Mouse (Mus musculus) heart, adult 18-20 months (tissue): Measurements from ENCODE around the gene Ccni. TPM values are rescaled to one million over a fixed set of nuclear protein-coding genes. Genes with fewer than 3 reads are reported as not detected.

ENCODE experiments used
- DNase-seq, 2 experiments: peaks; one replicate each; pipeline ENCODE4 v3.0.0; 2021 to 2022; ENCODE audit warnings: mixed read lengths in 1 of 2
- long read RNA-seq, 2 experiments: library from polyadenylated mRNA; stranded (forward); transcript quantifications; one replicate each; pipeline ENCODE4 v2.0.0; 2021
- total RNA-seq, 2 experiments: library from RNA; stranded (reverse); gene quantifications; 2 replicates each; pipeline ENCODE4 v1.2.3; 2021

The Ccni gene
- 100 to 1,000 TPM; 154 to 176 TPM for total RNA-seq
- long read RNA-seq, experiment 1, transcript Ccni-201 (7 exons, 2,804 nt): major isoform, 20 of 29 reads
- long read RNA-seq, experiment 1, partial matches to known transcripts: 1 of 29 reads
- long read RNA-seq, experiment 1, other reads (novel, unspliced or antisense): 8 of 29 reads
- long read RNA-seq, experiment 2, transcript Ccni-201 (7 exons, 2,804 nt): major isoform, 9 of 15 reads
- long read RNA-seq, experiment 2, partial matches to known transcripts: 1 of 15 reads
- long read RNA-seq, experiment 2, other reads (novel, unspliced or antisense): 5 of 15 reads

- DNase-seq: peak; percentile 96 to 97
Measured at GRCm38 (mm10) chr5:93206109-93207005, at the start of gene Ccni, which contains the start of gene 2010109A12Rik. Gene Ccni, minus strand, starts transcription at chr5:93206495. Gene 2010109A12Rik, plus strand, starts transcription at chr5:93206518.

GRCm38 (mm10) chr5:93255759-93256265, 49.5 kb upstream of the Ccni start:
- DNase-seq: no peak

- DNase-seq: peak; percentile 87 to 91
Measured at GRCm38 (mm10) chr5:93251001-93251760, 44.9 kb upstream of the Ccni start.

- no peak for DNase-seq
Measured at GRCm38 (mm10) chr5:93249940-93250578, 43.8 kb upstream of the Ccni start.

- DNase-seq: no peak
Measured at GRCm38 (mm10) chr5:93245280-93245679, 39.0 kb upstream of the Ccni start.

GRCm38 (mm10) chr5:93239590-93240544, 33.6 kb upstream of the Ccni start:
- DNase-seq: no peak

- no peak for DNase-seq
Measured at GRCm38 (mm10) chr5:93236541-93236940, 30.2 kb upstream of the Ccni start.

- DNase-seq: no peak
Measured at GRCm38 (mm10) chr5:93235888-93236287, 29.6 kb upstream of the Ccni start.

- DNase-seq: no peak
Measured at GRCm38 (mm10) chr5:93234605-93235004, 28.3 kb upstream of the Ccni start.

GRCm38 (mm10) chr5:93234130-93234529, 27.8 kb upstream of the Ccni start:
- no peak for DNase-seq

- no peak for DNase-seq
Measured at GRCm38 (mm10) chr5:93232838-93233237, 26.5 kb upstream of the Ccni start.

- no peak for DNase-seq
Measured at GRCm38 (mm10) chr5:93231721-93232120, 25.4 kb upstream of the Ccni start.

- DNase-seq: no peak
Measured at GRCm38 (mm10) chr5:93229527-93229926, 23.2 kb upstream of the Ccni start.

GRCm38 (mm10) chr5:93227157-93227556, 20.9 kb upstream of the Ccni start:
- no peak for DNase-seq

- DNase-seq: no peak
Measured at GRCm38 (mm10) chr5:93224549-93224948, 18.3 kb upstream of the Ccni start.

GRCm38 (mm10) chr5:93221661-93222060, 15.4 kb upstream of the Ccni start:
- peak; percentile 59 to 68 for DNase-seq

- DNase-seq: no peak
Measured at GRCm38 (mm10) chr5:93218375-93218774, 12.1 kb upstream of the Ccni start.

- DNase-seq: no peak
Measured at GRCm38 (mm10) chr5:93207555-93207954, 1.3 kb upstream of the Ccni start.

GRCm38 (mm10) chr5:93207006-93207348, 682 bp upstream of the Ccni start:
- no peak for DNase-seq

- DNase-seq: peak; percentile 62 to 69
Measured at GRCm38 (mm10) chr5:93205371-93206108, 755 bp downstream of the Ccni start.
